Mouse (Mus musculus) kidney, postnatal 14 days (tissue): ENCODE results near the gene Tbx5.

ENCODE experiments used
- DNase-seq: peaks from one replicate; pipeline ENCODE4 v3.0.0; 2022; ENCODE audit warnings: mixed read lengths

Tbx5 gene

DNA sequence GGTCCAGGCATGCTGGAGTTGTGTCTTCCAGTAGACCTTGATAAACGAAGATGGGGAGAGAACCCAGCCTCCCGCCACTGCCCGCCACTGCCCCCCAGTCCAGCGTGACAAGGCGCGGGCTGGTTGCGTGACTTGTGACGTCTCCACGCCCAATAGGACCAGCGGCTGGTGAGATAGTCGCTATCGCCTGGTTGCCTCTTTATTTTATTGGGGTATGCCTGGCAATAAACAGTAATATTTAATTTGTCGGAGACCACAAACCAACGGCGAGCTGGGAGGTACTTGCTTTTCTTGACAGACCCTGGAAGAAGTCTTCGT lies at the start of gene Tbx5:
Gene Tbx5, plus strand, starts transcription at position 190 of the 318 bp plus-strand sequence.
- no peak for DNase-seq

DNA sequence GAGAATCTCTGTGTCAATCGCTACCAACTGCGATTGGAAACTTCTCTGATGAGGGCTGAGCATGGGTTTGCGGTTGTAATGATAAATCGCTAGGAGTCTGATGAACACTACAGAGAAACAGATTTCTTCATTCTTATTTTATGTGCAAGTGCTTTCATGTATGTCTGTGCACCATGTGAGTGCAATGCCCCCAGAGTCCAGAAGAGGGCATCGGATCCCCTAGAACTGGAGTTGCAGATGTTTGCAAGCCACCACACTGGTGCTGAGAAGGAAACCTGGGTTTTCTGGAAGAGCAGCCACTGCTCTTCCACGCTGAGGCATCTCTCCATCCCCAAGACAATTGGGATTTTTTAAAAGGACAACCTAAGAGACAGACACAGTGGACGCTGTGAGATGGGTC lies 46.5 kb upstream of the Tbx5 start:
- DNase-seq = no peak

DNA sequence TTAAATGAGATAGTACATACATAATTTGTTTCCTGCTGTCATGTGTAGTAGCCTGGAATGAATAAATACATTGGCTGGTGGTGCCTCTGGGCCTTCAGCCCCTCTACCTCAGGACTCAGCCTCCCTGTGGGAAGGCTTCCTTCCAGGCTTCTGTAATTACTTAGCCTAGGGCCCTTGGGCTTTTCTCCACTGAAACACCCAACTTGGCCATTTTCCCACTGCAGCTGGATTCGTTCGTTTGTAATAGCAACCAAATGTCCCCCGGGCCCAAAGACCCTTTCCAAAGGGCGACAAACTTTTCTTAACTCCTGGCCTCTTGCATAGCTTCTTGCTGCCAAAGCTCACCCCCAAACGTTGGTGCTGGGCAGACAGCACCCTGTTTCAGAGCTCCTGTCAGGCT lies 40.8 kb upstream of the Tbx5 start:
- DNase-seq = no peak

DNA sequence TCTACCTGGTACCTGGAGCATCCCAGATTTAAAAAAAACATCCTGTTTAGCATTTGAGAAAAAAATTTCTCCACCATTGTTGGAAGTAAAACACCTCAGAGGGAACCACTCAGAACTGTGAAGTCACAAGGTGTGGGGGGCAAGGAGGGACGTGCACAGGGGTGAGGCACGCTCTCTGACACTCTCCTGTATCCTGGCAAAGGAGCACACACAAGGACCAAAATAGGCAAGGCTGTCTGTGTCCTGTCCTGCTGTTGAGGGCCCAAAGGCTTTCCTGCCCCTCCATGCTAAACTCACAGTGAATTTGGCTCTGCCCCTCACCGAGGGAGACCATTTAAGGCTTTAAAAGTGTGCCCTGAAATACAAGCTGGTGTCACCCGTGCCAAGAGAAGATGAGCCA lies 38.5 kb upstream of the Tbx5 start:
- no peak for DNase-seq

DNA sequence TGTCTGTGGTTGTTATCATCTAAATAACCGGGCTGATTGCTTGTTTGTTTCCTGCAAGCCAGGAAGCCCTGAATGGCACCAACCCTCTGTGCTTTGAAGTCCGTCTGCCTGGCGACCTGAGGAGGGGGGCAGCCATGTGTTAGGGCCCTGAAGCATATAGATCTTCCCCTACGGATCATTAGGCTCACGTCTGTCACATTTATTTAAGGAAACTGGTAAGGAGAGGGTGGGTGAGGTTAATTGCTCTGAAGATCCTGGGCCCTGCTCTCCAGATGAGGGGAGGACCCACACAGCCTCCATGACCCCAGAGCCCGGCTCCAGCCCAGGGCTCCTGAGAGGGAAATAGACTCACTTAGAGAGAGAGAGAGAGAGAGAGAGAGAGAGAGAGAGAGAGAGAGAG lies 37.1 kb upstream of the Tbx5 start:
- DNase-seq = no peak

DNA sequence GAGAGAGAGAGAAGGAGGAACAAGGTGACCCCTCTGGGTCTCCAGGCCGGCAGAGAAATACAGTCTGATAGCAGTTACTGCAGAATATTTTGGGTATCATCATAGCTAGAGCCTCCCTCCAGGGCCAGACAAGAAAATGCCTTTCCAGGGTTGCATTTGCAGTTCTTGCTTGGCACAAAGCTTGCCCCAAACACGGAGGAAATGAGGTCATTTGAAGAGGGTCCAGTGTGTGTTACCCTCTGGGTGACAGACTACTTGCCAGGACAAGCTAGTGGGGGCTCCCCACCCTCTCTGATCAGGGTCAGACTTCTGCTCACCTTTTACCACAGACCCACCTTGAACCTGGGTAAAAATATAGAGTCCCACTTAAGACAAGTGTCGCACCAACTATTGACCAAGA lies 36.7 kb upstream of the Tbx5 start:
- no peak for DNase-seq

DNA sequence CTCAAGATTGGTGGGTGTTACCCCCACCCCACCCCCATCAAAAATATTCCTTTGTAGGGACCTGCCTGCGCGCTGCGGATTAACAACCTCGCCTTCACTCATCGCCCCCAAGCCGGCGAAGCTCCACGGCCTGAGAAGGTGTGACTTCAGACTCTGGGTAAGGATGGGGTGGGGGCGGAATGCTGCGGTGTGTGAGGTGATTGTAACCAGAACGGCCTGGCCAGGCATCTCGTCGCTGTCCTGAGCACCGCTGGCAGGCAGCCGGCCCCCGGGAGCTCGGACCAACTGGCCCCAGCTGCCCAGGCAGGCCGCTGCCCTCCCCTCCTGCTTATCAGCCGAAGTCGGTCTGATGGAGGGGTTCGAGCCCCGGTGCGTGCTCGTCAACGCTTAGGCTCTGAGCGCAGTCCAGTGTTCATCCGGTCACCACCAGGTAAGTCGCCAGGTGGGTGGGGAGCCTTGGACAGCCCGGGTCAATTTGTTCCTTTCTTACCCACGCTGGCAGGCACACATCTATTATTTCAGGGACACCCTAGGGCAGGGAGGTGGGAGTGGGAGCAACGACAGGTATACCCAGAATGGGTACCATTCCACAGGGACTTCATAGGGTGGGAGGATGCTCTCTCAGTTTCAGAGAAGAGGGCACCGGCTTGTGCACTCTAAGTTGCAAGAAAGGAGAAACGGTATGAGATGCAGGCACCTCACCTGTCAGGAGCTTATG lies 35.9 kb upstream of the Tbx5 start:
- DNase-seq = no peak

DNA sequence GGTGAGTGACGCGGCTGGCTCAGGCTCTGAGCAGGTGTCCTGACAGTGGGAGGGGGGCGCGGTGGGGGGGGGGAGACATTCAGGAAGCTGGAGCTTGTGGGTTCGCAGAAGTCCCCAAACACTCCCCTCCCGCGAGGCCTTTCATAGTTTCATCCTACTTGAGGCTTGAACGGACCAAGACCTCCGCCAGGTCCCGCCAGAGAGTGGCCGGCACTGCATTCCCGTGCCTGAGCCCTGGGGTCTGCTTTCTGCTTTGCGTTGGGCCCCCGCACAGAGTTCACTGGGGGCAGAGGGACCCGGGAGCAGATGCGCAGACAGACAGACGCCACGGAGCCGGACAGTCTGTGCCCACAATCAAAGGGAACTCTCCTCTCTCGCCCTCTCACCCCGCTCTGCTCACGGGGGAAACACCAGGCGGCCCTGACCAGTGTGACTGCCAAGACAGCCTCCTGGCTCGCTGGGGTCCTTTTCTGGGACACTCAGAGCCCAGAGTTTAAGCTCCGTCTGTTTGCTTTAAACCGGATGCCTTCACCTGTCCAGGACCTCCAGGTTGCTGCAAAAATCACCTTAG lies 34.8 kb upstream of the Tbx5 start:
- DNase-seq = no peak

DNA sequence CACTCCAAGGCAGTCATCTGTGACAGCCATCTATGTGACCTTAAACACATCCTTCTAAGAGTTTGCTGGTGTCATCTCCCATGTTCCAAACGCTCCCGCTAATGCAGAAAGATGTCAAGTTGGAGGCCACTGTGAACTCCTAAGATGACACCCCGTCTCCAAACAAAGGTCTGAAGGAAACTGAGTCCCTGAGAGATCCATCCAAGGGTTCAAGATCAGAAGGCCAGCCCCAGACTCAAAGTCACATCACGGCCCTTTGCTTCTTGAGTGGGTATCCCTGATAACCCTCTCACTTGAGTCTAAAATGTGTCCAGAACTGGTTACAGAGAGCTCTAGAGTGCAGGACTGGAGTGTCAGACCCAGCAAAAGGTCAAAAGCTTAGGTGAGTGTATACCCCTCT lies 34.2 kb upstream of the Tbx5 start:
- DNase-seq = no peak

DNA sequence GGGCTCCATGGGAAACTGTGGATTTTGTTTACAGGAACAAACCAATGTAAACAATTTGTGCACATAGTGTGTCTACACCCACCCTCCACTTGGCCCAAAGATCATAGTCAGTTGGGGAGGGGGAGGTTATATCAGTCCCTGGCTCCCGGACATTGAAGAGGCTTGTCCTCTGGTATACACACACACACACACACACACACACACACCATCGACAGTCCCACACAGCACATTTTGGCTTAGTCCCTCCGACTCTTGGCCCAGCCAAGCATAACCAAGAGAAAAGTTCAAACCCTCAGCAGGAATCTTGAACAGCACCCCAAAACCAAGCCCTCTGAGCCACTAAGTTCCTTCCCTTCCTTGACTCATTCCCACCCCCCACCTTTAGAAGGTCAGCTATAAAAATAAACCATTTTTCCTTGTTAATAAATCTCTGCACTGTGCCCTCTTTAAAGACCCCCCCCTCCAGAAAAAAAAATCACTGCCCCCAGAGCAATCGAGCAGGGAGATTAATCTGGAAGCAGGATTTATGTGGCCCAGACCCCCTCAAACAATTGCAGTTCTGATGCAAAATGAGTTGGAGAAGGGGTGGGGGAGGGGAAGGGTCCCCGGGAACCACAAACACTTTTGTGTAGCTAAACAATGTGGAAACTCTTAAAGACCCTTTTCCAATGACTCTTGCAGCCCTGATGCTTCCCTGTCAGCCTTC lies 33.6 kb upstream of the Tbx5 start:
- no peak for DNase-seq

DNA sequence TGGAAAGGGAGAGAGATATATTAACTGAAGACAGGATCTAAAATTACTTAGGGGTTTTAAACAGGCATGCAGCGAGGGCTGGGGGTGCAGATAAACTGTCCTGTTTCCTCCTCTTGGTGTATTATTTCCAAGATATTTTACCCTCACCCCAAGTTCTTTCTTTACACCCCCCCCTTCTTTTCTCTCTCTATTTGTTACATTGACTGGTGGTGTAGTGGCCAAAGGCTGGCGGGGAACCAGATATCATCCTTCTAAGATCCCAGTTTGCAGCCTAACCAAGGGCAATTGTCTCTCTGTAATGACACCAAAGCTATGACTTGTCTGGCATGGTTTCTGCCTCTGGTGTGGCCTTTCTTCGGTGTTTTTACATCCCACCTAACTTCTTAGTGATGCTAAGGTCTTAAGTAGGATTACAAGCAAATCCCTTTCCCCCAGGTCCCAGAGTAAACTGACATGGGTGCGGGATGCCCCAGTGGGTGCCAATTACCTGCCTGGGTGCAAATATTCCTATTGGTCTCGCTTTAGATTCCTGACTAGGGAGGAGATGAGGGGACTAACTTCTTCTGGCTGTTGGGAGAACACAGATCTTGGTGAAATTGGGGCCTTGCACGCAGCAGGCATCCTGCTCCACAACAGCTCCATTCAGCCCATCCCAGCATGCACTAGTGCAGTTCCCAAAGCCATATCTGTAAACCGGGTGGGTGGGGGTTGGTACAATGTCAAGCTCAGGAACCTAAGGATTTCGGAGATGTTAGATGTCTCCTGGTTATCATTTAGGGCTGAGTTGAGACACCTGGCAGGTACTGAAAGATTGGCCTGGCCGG lies 32.8 kb upstream of the Tbx5 start:
- DNase-seq = no peak

DNA sequence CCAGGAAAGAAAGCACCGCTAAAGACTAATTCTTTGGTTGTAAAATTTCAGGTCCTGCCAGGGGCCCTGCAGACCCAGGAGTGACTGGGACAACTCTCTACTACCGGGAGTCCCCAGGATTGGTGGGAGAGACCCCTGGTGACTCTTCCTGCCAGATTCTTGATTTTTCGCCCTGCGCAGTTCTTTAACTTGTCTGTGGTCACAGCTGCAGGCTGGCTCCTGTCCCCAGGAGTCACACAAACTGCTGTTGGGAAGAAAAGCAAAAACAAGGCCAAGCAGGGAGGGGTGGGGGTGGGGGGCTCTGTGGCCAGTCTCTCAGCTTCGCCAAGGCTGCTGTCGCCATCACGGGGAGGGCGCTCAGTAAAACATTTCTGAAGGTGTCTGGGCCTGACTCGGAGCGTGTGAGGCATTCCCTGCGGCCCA lies 32.2 kb upstream of the Tbx5 start:
- no peak for DNase-seq

DNA sequence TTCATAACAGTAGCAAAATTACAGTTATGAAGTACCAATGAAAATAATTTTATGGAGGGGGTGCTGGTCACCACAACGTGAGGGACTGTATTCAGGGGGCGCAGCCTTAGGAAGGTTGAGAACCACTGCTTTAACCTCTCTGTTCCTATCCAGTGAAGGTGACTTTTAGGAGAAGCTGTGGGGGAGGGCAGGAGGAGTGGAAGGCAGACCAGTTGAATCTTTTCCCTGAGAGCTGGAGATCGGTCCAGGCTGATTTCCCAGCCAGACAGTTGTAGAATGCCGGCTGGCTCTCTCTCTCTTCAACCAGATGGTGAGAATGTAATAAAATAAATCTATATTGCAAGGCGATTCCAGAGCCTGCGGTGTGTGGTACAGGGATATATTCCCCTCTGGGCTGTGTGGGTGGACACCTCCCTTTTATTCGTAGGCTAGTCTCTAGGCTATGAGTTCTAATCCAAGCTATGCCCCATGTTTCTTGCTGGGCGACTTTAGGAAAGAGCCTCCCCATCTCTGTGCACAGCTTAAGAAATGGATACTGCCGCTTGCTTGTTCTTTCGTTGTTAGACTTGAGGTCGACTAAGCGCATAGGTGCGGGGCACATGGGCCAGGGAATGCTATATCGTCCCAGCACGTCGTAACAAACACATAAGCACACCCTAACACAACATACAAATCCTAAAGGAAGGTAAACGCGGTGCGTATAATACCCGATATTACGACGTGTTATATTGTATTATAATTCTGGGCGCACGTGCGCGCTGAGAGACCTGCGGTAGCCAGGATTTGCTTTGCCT lies 29.7 kb upstream of the Tbx5 start:
- DNase-seq = no peak

DNA sequence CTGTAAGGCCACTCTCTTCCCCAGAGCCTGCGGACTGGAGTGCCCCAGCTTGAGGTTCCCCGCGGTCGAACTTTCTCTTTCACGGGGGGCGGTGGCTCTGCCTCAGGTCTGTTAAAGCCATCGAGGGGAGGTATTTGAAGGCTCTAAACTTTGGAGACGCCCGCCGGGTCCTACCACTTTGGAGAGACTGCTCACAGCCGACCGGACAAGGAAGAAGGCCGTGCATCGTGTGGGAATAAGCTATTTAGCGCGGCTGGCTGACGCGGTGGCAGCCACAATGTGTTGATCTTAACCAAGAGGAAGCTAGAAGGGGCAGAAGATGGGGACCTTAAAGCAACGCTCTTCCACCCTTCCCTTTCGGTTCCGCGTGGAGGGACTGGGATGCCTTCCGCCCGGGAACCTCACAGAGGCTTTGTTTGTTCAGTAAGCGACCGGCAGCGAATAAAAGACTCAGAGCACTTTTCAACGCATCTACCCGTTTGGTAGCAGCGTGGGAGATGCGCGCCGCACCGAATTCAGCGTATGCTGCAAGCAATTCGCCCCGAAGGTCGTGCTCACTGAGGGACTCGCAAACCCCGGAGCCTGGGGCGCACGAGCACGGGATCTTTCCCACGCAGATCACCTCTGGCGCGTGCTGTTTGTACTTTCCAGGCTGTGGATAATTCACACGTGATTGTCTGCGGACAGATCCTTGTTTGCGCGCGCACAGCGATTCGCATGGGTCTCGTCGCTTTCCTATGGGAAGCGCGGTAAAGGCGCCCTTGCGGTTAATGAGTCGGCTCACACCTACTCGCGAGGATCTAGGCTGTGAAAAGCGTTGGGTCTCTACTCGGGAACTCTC lies 28.8 kb upstream of the Tbx5 start:
- DNase-seq = no peak

DNA sequence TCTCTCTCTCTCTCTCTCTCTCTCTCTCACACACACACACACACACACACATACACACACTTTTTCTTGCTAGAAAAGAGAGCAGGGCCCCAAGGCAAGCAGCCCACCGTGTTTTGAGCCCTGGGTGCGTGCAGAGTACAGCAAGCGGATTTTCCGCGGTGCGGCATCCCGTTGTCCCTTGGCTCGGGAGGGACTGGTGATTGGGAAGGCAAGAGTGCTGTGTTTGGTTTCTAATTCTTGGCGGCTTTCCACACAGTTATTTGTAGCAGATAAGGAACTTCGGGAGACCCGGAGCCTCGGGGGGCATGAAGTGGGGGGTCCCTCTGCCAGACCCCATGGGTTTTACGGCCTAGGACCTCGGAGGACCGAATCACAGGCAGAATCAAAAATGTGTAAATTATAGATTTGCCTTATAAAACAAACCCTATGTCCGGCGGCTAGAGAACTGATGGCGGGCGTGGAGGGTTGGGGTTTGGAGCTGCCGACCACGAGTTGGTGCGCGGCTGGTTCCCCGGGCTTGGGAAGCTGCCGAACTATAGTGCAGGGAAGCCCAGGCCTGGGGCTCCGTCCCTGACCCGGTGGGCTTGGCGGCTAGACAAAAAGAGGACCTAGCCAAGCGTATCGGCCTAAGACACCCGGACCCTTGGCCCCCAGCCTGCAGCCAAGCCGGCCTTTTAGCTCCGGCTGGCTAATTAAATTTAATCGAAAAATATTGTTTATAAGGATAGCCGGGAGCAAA lies 28.0 kb upstream of the Tbx5 start:
- no peak for DNase-seq

DNA sequence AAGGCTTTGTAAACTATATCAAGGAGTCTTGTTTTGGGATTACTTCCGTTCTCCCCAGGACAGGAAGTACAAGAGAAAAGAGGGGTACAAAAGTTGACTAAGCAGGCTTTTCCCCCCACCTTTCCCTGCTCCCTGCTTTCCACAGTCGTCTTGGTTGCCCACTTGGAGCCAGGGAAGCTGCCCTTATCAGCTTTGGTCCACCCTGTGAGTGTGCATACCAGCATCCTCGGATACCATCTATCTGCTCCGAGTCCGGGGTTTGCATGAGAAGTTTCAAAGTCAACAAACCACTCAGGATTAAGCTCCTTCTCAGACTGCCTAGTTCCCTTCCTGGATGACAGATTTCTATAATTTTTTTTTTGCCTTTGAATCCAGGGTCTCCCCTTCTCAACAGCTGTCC lies 26.8 kb upstream of the Tbx5 start:
- no peak for DNase-seq

DNA sequence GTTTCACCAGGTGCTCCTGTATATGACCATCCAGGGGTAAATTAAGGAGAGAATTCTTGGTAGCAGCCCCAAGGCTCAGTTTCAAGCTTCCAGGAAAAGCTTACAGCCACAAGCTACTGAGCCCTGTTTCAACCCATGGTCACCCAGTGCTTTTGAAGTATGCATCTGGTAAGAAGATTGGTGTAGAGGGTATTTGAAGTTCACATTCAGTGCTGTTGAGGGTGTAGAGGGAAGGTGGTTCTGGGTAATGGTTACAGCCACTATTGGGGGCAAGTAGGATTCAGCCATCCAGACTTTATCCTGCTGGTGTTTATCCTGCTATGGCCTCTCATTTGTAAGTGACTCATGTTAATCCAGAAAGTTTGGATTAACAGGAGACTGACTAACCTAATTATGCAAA lies 26.0 kb upstream of the Tbx5 start:
- DNase-seq = no peak

DNA sequence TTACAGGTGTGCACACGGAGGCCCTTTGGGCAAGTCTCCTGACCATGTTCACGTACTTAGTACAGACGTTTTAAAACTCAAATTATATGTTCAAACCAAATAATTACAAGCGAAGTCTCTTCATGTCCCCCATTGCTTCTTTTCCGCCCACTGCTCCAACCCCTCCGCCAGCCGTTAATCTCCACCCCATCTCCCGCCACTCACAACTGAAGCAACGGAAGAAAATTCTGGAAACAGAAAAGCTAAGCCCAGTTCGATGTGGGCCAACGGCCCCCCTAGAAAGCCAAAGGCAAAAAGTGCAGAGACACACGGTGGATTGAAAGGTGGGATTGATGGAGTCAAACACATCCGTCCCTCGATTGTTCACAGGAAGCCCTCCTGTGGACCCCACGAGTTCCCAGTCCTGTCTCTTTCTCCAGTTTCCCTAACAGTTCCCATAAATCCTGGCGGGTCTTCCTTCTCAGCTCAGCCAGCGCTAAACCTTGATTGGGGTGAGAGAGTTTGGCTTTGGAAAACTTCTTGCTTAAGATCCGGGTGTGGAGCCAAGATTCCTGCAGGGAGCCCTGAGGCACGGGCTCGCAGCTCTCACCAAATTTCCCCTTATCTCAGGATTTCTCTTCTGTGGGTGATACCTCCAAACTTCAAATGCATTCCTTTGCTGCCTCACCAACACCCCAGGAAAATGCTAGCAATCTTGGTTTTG lies 24.8 kb upstream of the Tbx5 start:
- no peak for DNase-seq

DNA sequence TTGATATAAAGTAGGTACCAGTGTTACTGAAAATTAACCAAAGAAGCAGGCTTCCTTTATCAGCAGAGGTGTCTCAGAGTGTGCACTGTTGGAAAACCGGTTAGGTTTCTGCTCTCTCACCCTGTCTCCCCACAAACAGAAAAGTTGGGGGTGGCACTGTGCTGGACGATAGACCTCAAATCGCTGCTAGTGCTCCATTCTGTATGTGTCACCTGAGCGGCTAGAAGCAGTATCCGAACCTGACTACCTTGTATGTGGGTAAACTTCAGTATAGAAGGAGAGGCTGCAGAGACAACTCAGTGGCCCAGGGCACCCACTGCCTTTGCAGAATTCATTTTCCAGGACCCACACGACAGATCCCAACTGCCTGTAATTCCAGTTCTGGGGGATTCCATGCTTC lies 23.8 kb upstream of the Tbx5 start:
- DNase-seq = no peak

DNA sequence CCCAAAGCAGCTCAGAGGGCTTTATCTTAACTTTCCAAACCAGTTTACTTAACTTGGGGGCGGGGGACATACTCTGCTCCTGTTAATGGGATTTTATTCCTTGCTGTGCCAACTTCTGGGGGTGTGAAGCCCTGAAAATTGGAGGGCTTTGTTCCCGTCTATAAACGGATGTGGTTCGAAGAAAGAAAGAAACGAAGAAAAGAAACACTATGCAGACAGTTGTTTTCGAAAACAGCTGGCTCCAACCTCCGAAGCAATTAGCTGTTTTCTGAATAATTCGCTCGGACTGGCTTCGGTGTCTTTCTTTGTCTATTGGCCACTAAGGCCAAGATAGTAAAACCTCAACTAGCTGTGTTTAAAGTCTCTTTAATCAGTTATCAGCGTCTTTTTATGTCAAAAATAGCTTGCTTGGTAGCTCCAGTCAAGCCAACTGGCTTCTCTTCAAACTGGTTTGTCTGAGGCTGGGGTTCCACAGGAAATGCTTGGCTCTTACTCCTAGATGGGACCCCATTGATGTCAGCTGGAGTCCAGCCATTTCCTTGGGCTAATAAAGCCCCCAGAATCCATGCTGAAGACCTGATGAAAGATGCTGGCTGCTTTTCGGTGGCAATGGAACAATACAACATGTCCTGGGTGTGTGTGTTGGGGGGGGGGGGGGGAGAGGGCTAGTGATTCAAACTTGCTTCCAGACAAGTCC lies 21.3 kb upstream of the Tbx5 start:
- no peak for DNase-seq
